Mouse (Mus musculus): Measurements from ENCODE around the gene Zfp3.

Zfp3 gene

GRCm38 (mm10) chr11:70809011-70809410 lies 45.0 kb downstream of the Zfp3 start:
- DNase-seq = no peak

DNA sequence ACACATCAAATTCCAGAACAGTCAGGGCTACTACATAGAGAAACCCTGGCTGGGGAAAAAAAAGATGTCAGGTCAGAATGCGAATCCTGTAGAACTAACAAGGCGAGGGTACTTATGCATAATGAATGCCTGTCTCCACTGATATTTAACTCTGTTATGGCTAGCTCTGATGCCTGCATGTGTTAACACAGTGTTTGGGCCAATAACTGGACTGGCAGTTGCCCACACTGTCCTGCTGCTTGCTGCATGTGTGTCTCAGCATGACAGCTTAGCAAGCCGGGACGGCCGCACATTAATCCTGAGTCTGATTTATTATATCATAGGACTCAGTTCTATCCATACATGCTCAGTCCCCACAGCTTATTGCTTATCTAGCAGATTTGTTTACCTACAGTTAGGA lies 47.0 kb downstream of the Zfp3 start:
- DNase-seq = no peak

DNA sequence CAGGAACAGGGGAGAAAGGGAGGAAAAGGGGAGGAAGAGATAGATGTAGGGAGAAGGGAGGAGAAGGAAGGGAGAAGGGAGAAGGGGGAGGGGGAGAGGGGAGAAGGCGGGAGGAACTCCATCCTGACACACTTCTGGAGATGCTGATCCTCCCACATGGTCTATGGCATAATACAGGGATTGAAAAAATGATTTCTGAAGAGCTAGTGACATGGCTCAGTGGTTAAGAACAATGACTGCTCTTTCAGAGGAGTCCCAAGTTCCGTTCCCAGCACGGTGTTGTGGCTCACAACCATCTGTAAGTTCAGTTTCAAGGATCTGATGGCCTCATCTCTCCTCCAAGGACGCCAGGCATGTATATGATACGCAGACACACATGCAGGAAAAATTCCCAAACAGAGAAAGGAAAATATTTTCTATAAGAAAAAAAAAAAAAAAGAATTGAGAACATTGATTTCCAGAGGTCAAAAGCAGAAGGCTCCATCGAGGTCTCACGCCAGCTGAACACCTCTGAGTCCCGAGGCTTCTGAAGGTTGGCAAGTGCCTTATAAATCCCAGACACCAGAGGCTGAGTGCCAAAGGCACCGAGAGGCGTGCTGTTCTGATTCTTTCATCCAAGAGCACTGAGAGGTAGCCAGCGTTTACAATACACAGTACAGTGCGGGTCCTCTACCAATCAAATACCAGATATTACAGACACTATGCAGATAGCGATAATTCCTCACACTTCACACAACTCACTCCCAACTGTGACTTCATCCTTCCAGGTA lies 47.6 kb downstream of the Zfp3 start:
- DNase-seq = no peak

DNA sequence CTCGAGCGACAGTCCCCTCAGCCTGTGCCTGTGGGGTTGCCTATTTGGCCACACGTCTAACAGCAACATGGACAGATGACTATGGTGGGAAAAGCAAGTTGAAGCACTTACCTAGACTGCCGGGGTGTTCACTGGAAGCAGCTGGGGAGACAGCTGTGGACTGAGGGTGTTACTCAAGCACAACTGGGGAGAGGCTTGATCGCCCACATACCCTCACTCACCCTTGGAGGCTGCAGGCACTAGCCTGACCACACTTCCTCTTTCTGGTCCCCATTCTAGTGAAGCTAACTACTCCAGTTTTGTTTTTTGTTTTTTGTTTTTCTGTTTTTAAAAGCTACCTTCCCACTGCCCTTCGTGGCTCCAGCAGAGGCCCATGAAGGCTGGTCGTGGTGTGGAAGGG lies 48.4 kb downstream of the Zfp3 start, which contains the start of gene Scimp:
Gene Scimp, minus strand, starts transcription at position 222 of the 400 bp plus-strand sequence.
- no peak for DNase-seq

DNA sequence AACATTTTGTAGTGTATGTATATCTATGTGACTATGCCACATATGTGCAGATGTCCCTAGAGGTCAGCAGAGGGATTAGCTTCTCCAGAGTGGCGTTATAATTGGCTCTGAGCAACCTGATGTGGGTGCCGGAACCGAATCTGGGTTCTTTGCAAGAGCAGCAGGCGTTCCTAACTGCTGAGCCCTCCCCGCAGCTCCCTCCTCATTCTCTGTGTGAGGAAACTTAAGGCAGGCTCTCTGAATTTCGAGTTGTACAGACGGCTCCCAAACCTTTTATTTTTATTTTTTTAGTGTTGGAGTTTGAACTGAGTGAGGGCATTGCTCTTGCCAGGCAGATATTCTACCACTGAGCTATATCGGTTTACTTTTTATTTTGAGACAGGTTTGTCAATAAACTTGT lies 51.1 kb downstream of the Zfp3 start:
- no peak for DNase-seq

GRCm38 (mm10) chr11:70815498-70816078 lies 51.6 kb downstream of the Zfp3 start:
- DNase-seq = peak; percentile 42

- no peak for DNase-seq
Measured at GRCm38 (mm10) chr11:70816770-70817169, 52.8 kb downstream of the Zfp3 start.

- DNase-seq = no peak
Measured at GRCm38 (mm10) chr11:70820120-70820519, 56.1 kb downstream of the Zfp3 start.

- DNase-seq = no peak
Measured at GRCm38 (mm10) chr11:70821728-70822591, 58.0 kb downstream of the Zfp3 start.

Measured in right cerebral cortex, postnatal 4 days (tissue).